Mouse (Mus musculus): ENCODE results near the gene Fam69b. TPM values are rescaled to one million over a fixed set of nuclear protein-coding genes. Genes with fewer than 3 reads are reported as not detected.

Gene Fam69b
- 10.5 and 11.1 TPM in 2 replicates for polyA plus RNA-seq (2014; fragmentation: Nextera tagmentation; extraction: Ambion mirVana)

- peaks cover 13% of the 10 kb centered on the region for H3K27me3 ChIP-seq (replicated peaks; ENCODE audit: control insufficient read depth, insufficient read depth, low read length)
- H3K4me2 ChIP-seq: peak within 1 kb of the TSS; percentile 93
- peaks cover 12% of the 10 kb centered on the region for H3K4me1 ChIP-seq (replicated peaks; ENCODE audit: control insufficient read depth, insufficient read depth, low read length)
- no peaks in the 10 kb centered on the region for H3K9me3 ChIP-seq (ENCODE audit: control insufficient read depth, low read length)
- no peak within 1 kb of the TSS for H3K27ac ChIP-seq (ENCODE audit: low read depth, low read length)
- ATAC-seq (replicated peaks; ENCODE audit: low FRiP score) (peak; percentile 30; the same call in 1 of the 2 replicates), DNase-seq (ENCODE audit: low spot score) (peak; percentile 74)
- WGBS: 1% methylated on average over 67 of the region's 70 CpGs
- H3K36me3 ChIP-seq (ENCODE audit: control insufficient read depth, insufficient read depth, low read length): no peaks in the 10 kb centered on the region
- H3K9ac ChIP-seq (ENCODE audit: low read depth, low read length): peak within 1 kb of the TSS; percentile 72
- H3K4me3 ChIP-seq (ENCODE audit: low read depth, low read length): peak within 1 kb of the TSS; percentile 68
Observed at GRCm38 (mm10) chr2:26627921-26628739, at the start of gene Fam69b. Gene Fam69b, plus strand, starts transcription at chr2:26628457.

DNA sequence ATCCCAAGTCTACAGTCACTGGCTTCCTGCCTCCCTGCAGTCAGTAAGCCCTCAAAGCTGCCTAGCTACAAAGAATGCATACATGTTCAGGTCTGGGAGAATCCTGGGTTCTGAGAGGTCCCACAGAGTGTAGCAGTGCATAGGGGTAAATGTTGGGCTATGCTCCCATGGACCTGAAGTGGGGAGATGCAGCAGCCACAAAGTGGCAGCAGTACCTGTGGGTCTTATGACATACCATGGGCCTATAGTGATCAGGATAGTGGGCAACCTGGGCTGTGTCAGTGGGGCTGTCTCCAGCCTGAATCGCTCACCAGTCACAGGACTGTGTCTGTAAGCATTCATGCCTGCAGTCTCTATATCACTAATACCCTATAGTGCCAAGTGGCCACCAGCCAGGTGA, 48.5 kb upstream of the Fam69b start, which contains the start of gene Egfl7:
Gene Egfl7, plus strand, starts transcription at position 301 of the 400 bp plus-strand sequence.
- 80% methylated on average over 1 of the region's 1 CpGs for WGBS
- ATAC-seq (replicated peaks; ENCODE audit: low FRiP score): no peak
- Histone ChIP-seq H3K36me3 (ENCODE audit: control insufficient read depth, insufficient read depth, low read length) (no peaks in the 10 kb centered on the region), H3K4me2 (no peak within 1 kb of the TSS; the same call in 1 of the 2 replicates), H3K4me1 (replicated peaks; ENCODE audit: control insufficient read depth, insufficient read depth, low read length) (peaks cover 58% of the 10 kb centered on the region), H3K27ac (ENCODE audit: low read depth, low read length) (peak within 1 kb of the TSS; percentile 41; the same call in 1 of the 2 replicates), H3K4me3 (ENCODE audit: low read depth, low read length) (no peak within 1 kb of the TSS), H3K9me3 (ENCODE audit: control insufficient read depth, low read length) (no peaks in the 10 kb centered on the region), H3K27me3 (replicated peaks; ENCODE audit: control insufficient read depth, insufficient read depth, low read length) (no peaks in the 10 kb centered on the region), H3K9ac (ENCODE audit: low read depth, low read length) (no peak within 1 kb of the TSS)
- no peak for DNase-seq (ENCODE audit: low spot score)

DNA sequence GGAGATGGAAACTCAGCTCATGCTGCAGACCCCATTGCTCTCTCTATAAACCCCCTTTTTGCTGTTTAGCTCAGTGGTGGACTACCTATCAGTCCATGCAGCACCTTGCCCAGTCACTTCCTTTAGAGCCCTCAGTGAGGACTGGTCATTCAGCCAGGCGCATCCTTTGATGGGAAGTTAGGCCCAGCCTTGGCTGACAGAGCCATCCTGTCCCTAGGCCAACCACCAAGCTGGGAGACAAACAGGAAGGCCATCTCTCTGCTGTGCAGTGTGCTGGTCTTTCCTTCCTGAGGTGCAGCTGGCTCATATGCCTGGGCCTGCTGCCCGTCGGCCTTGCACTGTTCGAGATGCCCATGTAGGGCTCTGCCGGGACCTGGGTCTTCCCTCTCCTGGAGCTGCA, 47.5 kb upstream of the Fam69b start:
- 63% methylated on average over 5 of the region's 5 CpGs for WGBS

GRCm38 (mm10) chr2:26582203-26582602, 46.1 kb upstream of the Fam69b start:
- Histone ChIP-seq H3K36me3 (ENCODE audit: control insufficient read depth, insufficient read depth, low read length) (no peaks in the 10 kb centered on the region), H3K27me3 (replicated peaks; ENCODE audit: control insufficient read depth, insufficient read depth, low read length) (no peaks in the 10 kb centered on the region), H3K4me3 (ENCODE audit: low read depth, low read length) (no peak overlapping the region), H3K9ac (ENCODE audit: low read depth, low read length) (no peak overlapping the region), H3K4me1 (replicated peaks; ENCODE audit: control insufficient read depth, insufficient read depth, low read length) (peaks cover 40% of the 10 kb centered on the region), H3K4me2 (no peak overlapping the region), H3K27ac (ENCODE audit: low read depth, low read length) (no peak overlapping the region), H3K9me3 (ENCODE audit: control insufficient read depth, low read length) (no peaks in the 10 kb centered on the region)
- WGBS: 56% methylated on average over 2 of the region's 2 CpGs
- ATAC-seq (replicated peaks; ENCODE audit: low FRiP score): no peak
- DNase-seq (ENCODE audit: low spot score): no peak

More for the DNA sequence above, 47.5 kb upstream of the Fam69b start:
- ATAC-seq (replicated peaks; ENCODE audit: low FRiP score): no peak
- no peak for DNase-seq (ENCODE audit: low spot score)
- Histone ChIP-seq H3K4me3 (ENCODE audit: low read depth, low read length) (no peak overlapping the region), H3K9me3 (ENCODE audit: control insufficient read depth, low read length) (no peaks in the 10 kb centered on the region), H3K4me1 (replicated peaks; ENCODE audit: control insufficient read depth, insufficient read depth, low read length) (peaks cover 47% of the 10 kb centered on the region), H3K4me2 (no peak overlapping the region), H3K36me3 (ENCODE audit: control insufficient read depth, insufficient read depth, low read length) (no peaks in the 10 kb centered on the region), H3K27me3 (replicated peaks; ENCODE audit: control insufficient read depth, insufficient read depth, low read length) (no peaks in the 10 kb centered on the region), H3K9ac (ENCODE audit: low read depth, low read length) (no peak overlapping the region), H3K27ac (ENCODE audit: low read depth, low read length) (no peak overlapping the region)

GRCm38 (mm10) chr2:26582741-26583140, 45.5 kb upstream of the Fam69b start:
- H3K27me3 ChIP-seq (replicated peaks; ENCODE audit: control insufficient read depth, insufficient read depth, low read length): no peaks in the 10 kb centered on the region
- DNase-seq (ENCODE audit: low spot score): no peak
- H3K9me3 ChIP-seq (ENCODE audit: control insufficient read depth, low read length): no peaks in the 10 kb centered on the region
- peak overlapping the region; percentile 45; the same call in 1 of the 2 replicates for H3K9ac ChIP-seq (ENCODE audit: low read depth, low read length)
- H3K36me3 ChIP-seq (ENCODE audit: control insufficient read depth, insufficient read depth, low read length): no peaks in the 10 kb centered on the region
- no peak overlapping the region; the same call in 1 of the 2 replicates for H3K4me2 ChIP-seq
- WGBS: 76% methylated on average over 7 of the region's 7 CpGs
- no peak overlapping the region for H3K4me3 ChIP-seq (ENCODE audit: low read depth, low read length)
- ATAC-seq (replicated peaks; ENCODE audit: low FRiP score): no peak
- H3K27ac ChIP-seq (ENCODE audit: low read depth, low read length): peak overlapping the region; percentile 28; the same call in 1 of the 2 replicates
- H3K4me1 ChIP-seq (replicated peaks; ENCODE audit: control insufficient read depth, insufficient read depth, low read length): peaks cover 40% of the 10 kb centered on the region

DNA sequence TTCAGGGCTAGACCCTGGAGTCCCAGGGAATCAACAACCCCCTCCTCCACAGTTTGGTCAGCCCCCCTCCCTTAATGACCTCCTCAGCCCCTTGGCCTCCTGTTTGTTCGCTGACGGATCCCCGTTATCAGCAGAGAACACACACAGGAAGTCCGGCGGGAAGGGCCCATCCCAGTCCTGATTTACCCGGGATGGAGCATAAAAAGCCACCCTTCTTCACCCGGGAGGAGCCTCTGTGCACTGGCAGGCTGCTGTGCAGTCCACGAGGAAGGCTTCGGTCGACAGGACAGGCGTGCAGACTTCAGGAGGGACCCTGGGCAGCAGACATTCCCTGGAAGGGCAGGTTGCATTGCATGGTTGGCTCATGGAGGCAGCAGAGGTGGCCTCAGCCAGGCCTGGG, 44.6 kb upstream of the Fam69b start:
- no peaks in the 10 kb centered on the region for H3K36me3 ChIP-seq (ENCODE audit: control insufficient read depth, insufficient read depth, low read length)
- H3K9ac ChIP-seq (ENCODE audit: low read depth, low read length): peak overlapping the region; percentile 45
- peak; percentile 47 for DNase-seq (ENCODE audit: low spot score)
- H3K9me3 ChIP-seq (ENCODE audit: control insufficient read depth, low read length): no peaks in the 10 kb centered on the region
- H3K4me2 ChIP-seq: peak overlapping the region; percentile 38
- no peaks in the 10 kb centered on the region for H3K27me3 ChIP-seq (replicated peaks; ENCODE audit: control insufficient read depth, insufficient read depth, low read length)
- ATAC-seq (replicated peaks; ENCODE audit: low FRiP score): no peak
- H3K4me3 ChIP-seq (ENCODE audit: low read depth, low read length): peak overlapping the region; percentile 34
- peak overlapping the region; percentile 28 for H3K27ac ChIP-seq (ENCODE audit: low read depth, low read length)
- H3K4me1 ChIP-seq (replicated peaks; ENCODE audit: control insufficient read depth, insufficient read depth, low read length): peaks cover 46% of the 10 kb centered on the region
- WGBS: 12% methylated on average over 11 of the region's 11 CpGs

DNA sequence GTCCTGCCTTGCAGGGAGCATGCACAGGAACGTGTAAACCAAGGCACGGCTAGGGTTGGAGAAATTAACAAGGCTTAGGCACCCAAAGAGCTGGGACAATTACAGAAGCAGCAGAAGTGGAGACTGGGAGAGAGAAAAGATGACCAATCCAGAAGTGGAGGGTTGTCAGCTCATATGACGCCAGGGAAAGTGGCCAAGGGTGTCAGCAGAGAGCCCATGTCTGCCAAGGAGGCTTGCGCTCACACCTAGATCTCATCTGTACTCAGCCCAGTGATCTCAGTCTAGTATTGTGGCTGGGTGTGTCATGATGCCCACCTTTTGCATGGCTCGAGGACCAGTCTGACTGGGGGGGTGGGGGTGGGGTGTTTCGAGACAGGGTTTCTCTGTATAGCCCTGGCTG, 42.5 kb upstream of the Fam69b start:
- peak overlapping the region; percentile 59 for H3K4me3 ChIP-seq (ENCODE audit: low read depth, low read length)
- H3K36me3 ChIP-seq (ENCODE audit: control insufficient read depth, insufficient read depth, low read length): no peaks in the 10 kb centered on the region; the same call in 1 of the 2 replicates
- peak overlapping the region; percentile 49 for H3K9ac ChIP-seq (ENCODE audit: low read depth, low read length)
- WGBS: 44% methylated on average over 6 of the region's 6 CpGs
- no peaks in the 10 kb centered on the region for H3K9me3 ChIP-seq (ENCODE audit: control insufficient read depth, low read length)
- peak overlapping the region; percentile 18; the same call in 1 of the 2 replicates for H3K4me2 ChIP-seq
- peaks cover 40% of the 10 kb centered on the region for H3K4me1 ChIP-seq (replicated peaks; ENCODE audit: control insufficient read depth, insufficient read depth, low read length)
- H3K27ac ChIP-seq (ENCODE audit: low read depth, low read length): peak overlapping the region; percentile 68
- no peaks in the 10 kb centered on the region for H3K27me3 ChIP-seq (replicated peaks; ENCODE audit: control insufficient read depth, insufficient read depth, low read length)
- DNase-seq (ENCODE audit: low spot score) (no peak), ATAC-seq (replicated peaks; ENCODE audit: low FRiP score) (no peak)

DNA sequence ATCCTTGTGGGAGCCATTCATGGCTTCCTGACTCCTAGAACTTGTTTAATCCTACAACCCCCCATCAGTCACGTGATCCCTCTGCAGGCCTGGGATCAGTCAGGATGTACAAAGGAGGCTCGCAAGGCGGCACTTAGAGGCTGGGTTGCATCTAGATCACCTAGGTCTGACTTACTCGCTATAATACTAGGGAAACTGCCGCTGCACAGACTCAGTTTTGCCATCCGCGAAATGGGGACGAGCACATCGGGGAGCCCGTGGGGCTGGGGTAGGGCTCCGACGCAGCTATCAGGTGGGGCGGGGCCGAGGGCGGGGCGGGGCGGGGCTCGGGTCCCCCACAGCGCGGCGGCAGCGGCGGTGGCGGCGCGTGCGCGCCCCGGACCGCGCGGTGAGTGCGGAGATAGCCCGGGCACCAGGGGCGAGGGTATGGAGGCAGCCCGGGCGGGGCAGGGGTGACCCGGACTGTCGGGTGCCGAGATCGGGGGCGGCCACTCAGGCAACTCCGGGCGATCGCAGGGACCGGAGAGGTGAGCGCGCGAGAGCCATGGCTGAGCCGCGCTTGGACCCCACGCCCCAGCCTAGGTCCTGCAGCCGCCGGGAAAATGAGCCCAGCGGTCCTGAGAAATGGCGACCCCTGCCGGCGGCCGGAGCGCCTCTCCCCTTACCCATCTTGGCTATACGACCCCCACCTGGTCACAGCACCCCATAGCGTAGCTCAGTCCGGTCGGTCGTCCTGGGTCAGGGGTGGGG, 41.8 kb upstream of the Fam69b start, which contains the start of gene Gm20532:
Gene Gm20532, plus strand, starts transcription at position 346 of the 750 bp plus-strand sequence.
- Histone ChIP-seq H3K27me3 (replicated peaks; ENCODE audit: control insufficient read depth, insufficient read depth, low read length) (no peaks in the 10 kb centered on the region), H3K9ac (ENCODE audit: low read depth, low read length) (peak within 1 kb of the TSS; percentile 78), H3K9me3 (ENCODE audit: control insufficient read depth, low read length) (no peaks in the 10 kb centered on the region), H3K4me1 (replicated peaks; ENCODE audit: control insufficient read depth, insufficient read depth, low read length) (peaks cover 40% of the 10 kb centered on the region), H3K4me2 (peak within 1 kb of the TSS; percentile 75), H3K36me3 (ENCODE audit: control insufficient read depth, insufficient read depth, low read length) (no peaks in the 10 kb centered on the region; the same call in 1 of the 2 replicates), H3K27ac (ENCODE audit: low read depth, low read length) (peak within 1 kb of the TSS; percentile 68), H3K4me3 (ENCODE audit: low read depth, low read length) (peak within 1 kb of the TSS; percentile 59)
- 1% methylated on average over 65 of the region's 65 CpGs for WGBS
- ATAC-seq (replicated peaks; ENCODE audit: low FRiP score) (peak; percentile 70), DNase-seq (ENCODE audit: low spot score) (peak; percentile 86)

All from liver, embryonic 11.5 days (tissue).